Mouse (Mus musculus) thymus, postnatal 4 days (tissue): Measurements from ENCODE around the gene Brd3.
"Not testable (repeated sequence)": the region's sequence is repeated elsewhere in the genome, so short reads cannot be mapped to it uniquely, and the experiment has no call there.

Source experiments
- DNase-seq: peaks from one replicate; pipeline ENCODE4 v3.0.0; 2021

Gene Brd3

GRCm38 (mm10) chr2:27507562-27507961 lies at the start of gene Brd3:
TSS of gene Brd3 (minus strand) at chr2:27507662.
- no peak for DNase-seq

- DNase-seq: no peak
These were observed 49.5 kb upstream of the Brd3 start for GRCm38 (mm10) chr2:27556921-27557320.

DNA sequence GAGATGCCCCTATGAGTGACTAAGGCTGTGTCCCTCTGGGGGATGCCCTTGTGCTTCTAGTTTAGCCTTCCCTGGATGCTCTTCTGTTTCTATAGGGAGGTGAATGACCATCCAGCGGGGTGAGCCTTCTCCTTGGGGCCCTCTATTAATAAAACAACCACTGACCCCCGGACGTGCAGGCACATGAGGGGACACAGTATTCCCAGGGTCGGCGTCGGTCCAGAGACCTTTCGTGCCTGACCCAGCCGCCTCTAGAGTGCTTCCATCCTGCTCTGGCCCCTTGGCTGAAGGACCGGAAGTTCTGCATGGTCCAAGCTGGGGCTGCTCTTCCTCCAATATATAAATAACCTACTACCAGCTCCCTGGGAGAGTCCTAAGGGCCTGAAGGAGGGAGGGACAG lies 46.8 kb upstream of the Brd3 start:
- DNase-seq: no peak

DNA sequence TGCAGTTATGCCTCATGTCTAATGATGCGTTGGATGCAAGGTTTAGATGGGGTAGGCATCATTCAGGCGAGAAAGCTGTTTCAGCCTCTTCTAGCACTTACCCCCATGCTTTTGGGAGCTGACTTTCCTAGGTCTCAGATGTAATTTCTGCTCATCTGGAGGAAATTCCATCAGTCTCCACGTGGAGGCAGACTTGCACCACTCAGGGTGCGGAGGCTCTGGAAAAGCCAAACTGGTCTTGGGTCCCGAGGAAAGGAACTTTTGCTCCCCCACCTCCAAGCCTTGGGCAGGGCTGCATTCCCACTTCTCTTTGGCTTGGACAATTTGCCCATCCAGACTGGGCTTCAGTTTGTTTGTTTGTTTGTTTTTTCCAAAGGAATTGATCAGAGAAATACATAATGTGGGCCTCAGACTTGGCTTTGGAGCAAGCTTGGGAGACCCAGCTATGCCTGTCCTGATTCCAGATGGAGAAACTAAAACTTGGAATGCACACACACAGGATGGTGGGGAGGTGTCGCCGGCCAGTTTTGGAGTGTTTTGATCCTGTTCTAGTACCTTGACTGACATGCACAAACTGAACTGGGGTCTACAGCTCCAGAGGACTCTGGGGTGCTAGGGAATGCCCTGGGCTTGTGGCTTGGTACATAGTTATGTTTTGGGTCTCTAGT lies 45.3 kb upstream of the Brd3 start:
- peak; percentile 80 for DNase-seq

DNA sequence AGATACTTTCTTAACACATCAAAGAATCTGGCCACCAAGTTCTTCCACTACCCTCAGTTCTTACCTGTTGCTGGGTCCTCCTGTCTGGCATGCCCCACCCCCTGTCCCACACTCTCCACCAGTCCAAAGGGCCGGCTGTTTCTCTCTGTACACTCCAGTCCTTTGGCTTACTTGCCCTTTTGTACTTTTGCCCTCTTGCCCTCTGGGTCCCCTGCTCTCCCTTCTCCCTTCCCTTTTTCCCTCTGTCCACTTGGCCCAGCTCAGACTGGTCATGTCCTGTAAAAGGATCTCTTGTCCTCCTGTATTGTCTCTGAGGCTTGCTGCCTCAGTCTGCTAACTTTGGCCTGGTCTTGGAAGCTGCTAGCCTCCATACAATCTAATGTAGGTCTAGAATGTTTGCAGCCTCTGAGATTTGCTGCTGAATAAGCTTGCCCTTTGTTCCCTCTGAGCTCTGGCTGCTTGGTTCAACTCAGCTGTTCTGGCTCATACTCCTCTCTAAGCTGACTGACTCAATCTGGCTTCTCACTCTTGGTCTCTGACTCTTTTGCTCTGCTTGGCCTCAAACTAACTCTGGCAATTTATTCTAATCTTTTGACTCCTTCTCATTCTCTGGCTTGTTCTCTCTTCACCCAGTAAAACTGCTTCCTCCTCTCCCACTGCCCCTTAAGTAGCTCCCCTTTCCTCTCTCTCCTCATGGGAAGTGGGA lies 41.4 kb upstream of the Brd3 start:
- no peak for DNase-seq

GRCm38 (mm10) chr2:27547986-27548385 lies 40.5 kb upstream of the Brd3 start:
- DNase-seq: no peak

DNA sequence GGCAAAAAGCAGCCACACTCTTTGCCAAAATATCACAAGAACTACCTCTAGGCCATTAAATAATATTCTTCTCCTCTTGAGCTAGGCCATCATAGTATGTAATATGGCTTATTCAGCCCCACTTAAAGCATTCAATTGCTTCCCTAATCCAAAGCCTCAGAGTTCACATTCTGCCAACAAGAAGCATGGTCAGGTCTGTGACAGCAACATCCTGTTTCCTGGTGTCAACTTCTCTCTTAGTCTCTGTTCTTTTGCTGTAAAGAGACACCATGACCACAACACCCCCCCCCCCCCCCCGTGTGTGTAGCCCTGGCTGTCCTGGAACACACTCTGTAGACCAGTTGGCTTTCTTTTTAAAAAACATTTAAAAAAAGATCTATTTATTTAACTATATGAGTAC lies 39.9 kb upstream of the Brd3 start:
- no peak for DNase-seq

- not testable (repeated sequence) for DNase-seq
These were observed 38.6 kb upstream of the Brd3 start for GRCm38 (mm10) chr2:27546041-27546440.

GRCm38 (mm10) chr2:27545517-27545916 lies 38.1 kb upstream of the Brd3 start:
- not testable (repeated sequence) for DNase-seq

- DNase-seq: no peak
These were observed 37.2 kb upstream of the Brd3 start for GRCm38 (mm10) chr2:27544613-27545012.

DNA sequence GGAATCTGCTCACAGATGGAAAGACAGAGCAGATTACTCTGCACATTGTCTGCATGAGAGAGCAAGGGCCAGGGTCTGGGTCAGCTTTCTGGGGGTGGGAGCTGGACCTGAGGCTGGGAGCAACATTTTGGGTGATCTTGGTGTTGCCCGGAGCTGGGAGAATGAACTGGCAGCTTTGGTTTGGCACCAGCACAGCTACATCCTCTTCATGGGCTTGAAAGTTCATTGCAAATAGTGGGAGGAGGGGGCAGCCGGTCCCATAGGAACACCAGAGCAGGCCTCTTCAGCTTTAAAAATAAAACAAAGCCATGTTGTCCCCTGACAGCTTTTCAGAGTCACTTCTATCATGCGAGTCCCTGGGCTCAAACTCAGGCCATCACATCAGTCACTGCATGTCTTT lies 33.8 kb upstream of the Brd3 start:
- DNase-seq: no peak

GRCm38 (mm10) chr2:27540515-27540836 lies 33.0 kb upstream of the Brd3 start:
- DNase-seq: no peak

DNA sequence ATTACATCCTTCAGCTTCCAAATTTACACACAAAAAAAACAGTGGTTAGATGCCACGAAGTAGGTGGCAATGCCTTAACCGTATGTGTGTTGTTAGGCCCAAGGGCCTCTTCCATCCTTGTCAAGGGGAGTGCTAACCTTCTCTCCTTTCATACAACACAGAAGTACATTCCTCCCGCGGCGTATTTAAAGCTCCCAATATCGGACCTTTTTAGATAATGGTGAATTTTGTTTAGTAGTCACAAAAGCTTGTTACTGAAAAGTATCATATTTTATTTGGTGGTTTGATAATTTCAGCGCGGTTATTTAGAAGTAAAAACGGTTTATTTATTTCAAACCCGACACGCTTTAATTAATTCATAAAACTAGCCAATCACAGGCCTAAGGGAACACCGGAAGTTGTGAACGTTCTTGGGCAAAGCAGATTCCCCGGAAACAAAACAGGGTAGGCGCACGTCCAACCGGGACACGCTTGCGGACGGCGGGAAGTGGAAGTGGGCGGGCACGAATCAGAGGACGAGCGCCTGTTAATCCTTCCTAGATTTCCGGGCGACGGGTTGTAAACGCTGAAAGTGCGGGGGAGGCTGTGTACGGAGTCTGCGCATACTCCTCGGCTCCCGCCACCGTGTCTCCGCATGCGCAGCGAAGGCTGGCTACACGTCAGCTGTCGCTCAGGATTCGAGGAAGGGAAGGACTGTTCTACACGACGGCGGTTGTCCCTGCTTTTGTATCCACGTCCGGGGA lies 32.5 kb upstream of the Brd3 start:
- DNase-seq: peak; percentile 91

GRCm38 (mm10) chr2:27539336-27539735 lies 31.9 kb upstream of the Brd3 start:
- no peak for DNase-seq

GRCm38 (mm10) chr2:27538455-27539330 lies 31.2 kb upstream of the Brd3 start:
- not testable (repeated sequence) for DNase-seq

DNA sequence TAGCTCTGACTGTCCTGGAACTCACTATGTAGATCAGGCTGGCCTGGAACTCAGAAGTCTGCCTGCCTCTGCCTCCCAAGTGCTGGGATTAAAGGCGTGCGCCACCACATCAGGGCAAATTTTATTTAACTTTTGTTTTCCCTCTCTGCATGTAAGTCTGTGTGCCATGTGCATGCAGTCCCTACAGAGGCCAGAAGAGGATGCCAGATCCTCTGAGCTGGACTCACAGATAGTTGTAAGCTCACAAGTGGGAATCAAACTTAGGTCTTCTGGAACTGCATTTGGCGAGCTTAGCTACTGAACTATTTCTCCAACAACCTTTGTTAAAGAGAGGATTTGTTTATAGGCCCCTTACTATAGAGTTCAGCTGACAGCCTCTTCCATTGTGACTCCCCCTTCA lies 10.8 kb upstream of the Brd3 start:
- peak; percentile 24 for DNase-seq

GRCm38 (mm10) chr2:27516289-27516688 lies 8.8 kb upstream of the Brd3 start:
- DNase-seq: no peak

- peak; percentile 24 for DNase-seq
These were observed 8.1 kb upstream of the Brd3 start for GRCm38 (mm10) chr2:27515341-27516166.

- DNase-seq: peak; percentile 99
These were observed 7.3 kb upstream of the Brd3 start, which contains the start of gene Wdr5 for GRCm38 (mm10) chr2:27514639-27515328. TSS of gene Wdr5 (plus strand) at chr2:27515157.

GRCm38 (mm10) chr2:27513861-27514260 lies 6.4 kb upstream of the Brd3 start:
- DNase-seq: no peak

GRCm38 (mm10) chr2:27512909-27513308 lies 5.4 kb upstream of the Brd3 start:
- DNase-seq: no peak
